Comparison of ENCODE assay signal across 8 mouse cellular contexts in the genomic region with DNA sequence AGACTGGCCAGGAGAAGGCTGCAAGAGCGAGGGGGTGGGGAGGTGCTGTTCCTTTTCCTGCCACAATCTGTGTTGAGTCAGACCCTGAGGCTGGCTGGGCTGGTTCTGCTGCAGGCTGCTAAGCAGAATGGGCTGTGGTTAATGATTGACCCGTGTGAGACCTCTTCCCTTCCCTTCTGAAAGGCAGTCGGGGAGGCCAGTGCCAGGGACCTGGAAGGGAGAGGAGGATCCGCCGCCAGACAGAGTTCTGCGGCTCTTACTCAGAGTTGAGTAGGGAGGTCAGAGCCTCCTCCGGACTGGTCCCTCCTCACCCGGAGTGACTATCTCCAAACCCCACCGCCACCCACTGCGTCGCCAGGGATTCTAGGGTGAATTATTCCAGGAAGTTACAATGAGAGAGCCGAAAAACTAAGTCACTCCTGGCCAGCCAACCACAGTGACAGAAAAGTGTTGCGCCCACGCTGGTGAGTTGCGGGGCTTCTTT. TPM values are rescaled to one million over a fixed set of nuclear protein-coding genes. Genes with fewer than 3 reads are reported as not detected.
DNase-seq lines count a peak whose midpoint lies in the region; ATAC-seq and TF ChIP-seq lines count a peak whose summit lies in the region.

A gene (plus strand): TSS at position 206 of the 484 bp plus-strand sequence.

- ATAC-seq in hindbrain, embryonic 16.5 days, result peak; percentile 37; the same call in 1 of the 2 replicates
- no peak for ATAC-seq in hindbrain, embryonic 12.5 days (ENCODE audit: low FRiP score)
- peak; percentile 98 for ATAC-seq in intestine, embryonic 16.5 days
- ATAC-seq in liver, postnatal 0 days, result peak; percentile 96
- ATAC-seq in erythroid progenitor cell, adult 5-6 weeks (replicated peaks; ENCODE audit: low FRiP score, poor library complexity, severe bottlenecking), result no peak
- no peak for ATAC-seq in midbrain, embryonic 16.5 days

- no peaks in the 10 kb centered on the region for H3K36me3 ChIP-seq in hindbrain, embryonic 16.5 days (ENCODE audit: control insufficient read depth, insufficient read depth, low read length)
- H3K36me3 ChIP-seq in hindbrain, embryonic 12.5 days, result no peaks in the 10 kb centered on the region
- H3K36me3 ChIP-seq in intestine, embryonic 16.5 days (ENCODE audit: control insufficient read depth, insufficient read depth, low read length), result no peaks in the 10 kb centered on the region
- no peaks in the 10 kb centered on the region for H3K36me3 ChIP-seq in liver, postnatal 0 days (replicated peaks; ENCODE audit: insufficient read depth, low read length)
- no peaks in the 10 kb centered on the region for H3K36me3 ChIP-seq in midbrain, embryonic 16.5 days (ENCODE audit: control insufficient read depth, insufficient read depth, low read length)

- H3K9ac ChIP-seq in hindbrain, embryonic 16.5 days (ENCODE audit: low read depth, low read length), result no peak within 1 kb of the TSS
- H3K9ac ChIP-seq in hindbrain, embryonic 12.5 days, result no peak within 1 kb of the TSS
- peak within 1 kb of the TSS; percentile 63 for H3K9ac ChIP-seq in intestine, embryonic 16.5 days (ENCODE audit: low read depth, low read length)
- H3K9ac ChIP-seq in liver, postnatal 0 days (replicated peaks), result 0 out of 2 replicates have a peak within 1 kb of the TSS, but pooled peaks have one; percentile 10
- H3K9ac ChIP-seq in midbrain, embryonic 16.5 days (ENCODE audit: low read depth, low read length), result no peak within 1 kb of the TSS

- no peaks in the 10 kb centered on the region for H3K9me3 ChIP-seq in hindbrain, embryonic 16.5 days (ENCODE audit: control insufficient read depth, low read length)
- H3K9me3 ChIP-seq in hindbrain, embryonic 12.5 days (replicated peaks), result no peaks in the 10 kb centered on the region
- no peaks in the 10 kb centered on the region for H3K9me3 ChIP-seq in intestine, embryonic 16.5 days (ENCODE audit: control insufficient read depth, low read length)
- H3K9me3 ChIP-seq in liver, postnatal 0 days (ENCODE audit: low read length), result no peaks in the 10 kb centered on the region
- H3K9me3 ChIP-seq in midbrain, embryonic 16.5 days (replicated peaks; ENCODE audit: control insufficient read depth, low read length, poor library complexity, severe bottlenecking), result no peaks in the 10 kb centered on the region

- 52% methylated on average over 15 of the region's 15 CpGs for WGBS in hindbrain, embryonic 16.5 days
- WGBS in hindbrain, embryonic 12.5 days, result 45% methylated on average over 15 of the region's 15 CpGs
- 26% methylated on average over 15 of the region's 15 CpGs for WGBS in intestine, embryonic 16.5 days
- WGBS in liver, postnatal 0 days (ENCODE audit: insufficient replicate concordance), result 8% methylated on average over 15 of the region's 15 CpGs
- 71% methylated on average over 15 of the region's 15 CpGs for WGBS in midbrain, embryonic 16.5 days

- DNase-seq in liver, postnatal 0 days, result peak; percentile 71
- DNase-seq in testis, postnatal 14 days (ENCODE audit: low spot score), result peak; percentile 60
- DNase-seq in frontal cortex, postnatal 14 days (ENCODE audit: low spot score in 2 of 2), result no peak

- H3K4me3 ChIP-seq in hindbrain, embryonic 16.5 days (ENCODE audit: low read length), result no peak within 1 kb of the TSS
- H3K4me3 ChIP-seq in hindbrain, embryonic 12.5 days, result no peak within 1 kb of the TSS
- H3K4me3 ChIP-seq in intestine, embryonic 16.5 days (ENCODE audit: low read length), result peak within 1 kb of the TSS; percentile 49
- H3K4me3 ChIP-seq in liver, postnatal 0 days (ENCODE audit: low read depth, low read length), result peak within 1 kb of the TSS; percentile 36
- no peak within 1 kb of the TSS for H3K4me3 ChIP-seq in midbrain, embryonic 16.5 days (ENCODE audit: low read depth, low read length)

- peak; percentile 37 for TF ChIP-seq CTCF in liver, postnatal 0 days (IDR thresholded peaks at IDR 0.05; ENCODE audit: low read depth)

- H3K27me3 ChIP-seq in hindbrain, embryonic 16.5 days (replicated peaks; ENCODE audit: control insufficient read depth, insufficient read depth, low read length), result no peaks in the 10 kb centered on the region
- H3K27me3 ChIP-seq in hindbrain, embryonic 12.5 days, result no peaks in the 10 kb centered on the region
- H3K27me3 ChIP-seq in intestine, embryonic 16.5 days (replicated peaks; ENCODE audit: control insufficient read depth, insufficient read depth, low read length), result no peaks in the 10 kb centered on the region
- no peaks in the 10 kb centered on the region for H3K27me3 ChIP-seq in liver, postnatal 0 days (ENCODE audit: insufficient read depth, low read length)
- no peaks in the 10 kb centered on the region for H3K27me3 ChIP-seq in midbrain, embryonic 16.5 days (ENCODE audit: control insufficient read depth, insufficient read depth, low read depth, low read length)

- H3K4me1 ChIP-seq in hindbrain, embryonic 16.5 days (ENCODE audit: control insufficient read depth, insufficient read depth, low read depth, low read length), result no peaks in the 10 kb centered on the region
- no peaks in the 10 kb centered on the region for H3K4me1 ChIP-seq in hindbrain, embryonic 12.5 days
- H3K4me1 ChIP-seq in intestine, embryonic 16.5 days (ENCODE audit: control insufficient read depth, insufficient read depth, low read length), result 0 out of 2 replicates have a peak, but pooled peaks cover 5% of the 10 kb centered on the region
- H3K4me1 ChIP-seq in liver, postnatal 0 days (ENCODE audit: insufficient read depth), result peaks cover 18% of the 10 kb centered on the region; the same call in 1 of the 2 replicates
- no peaks in the 10 kb centered on the region for H3K4me1 ChIP-seq in midbrain, embryonic 16.5 days (ENCODE audit: control insufficient read depth, insufficient read depth, low read length)

- TF ChIP-seq EP300 in liver, postnatal 0 days (IDR thresholded peaks at IDR 0.05; ENCODE audit: low read depth), result no peak

- no peak within 1 kb of the TSS for H3K27ac ChIP-seq in hindbrain, embryonic 16.5 days (ENCODE audit: low read depth, low read length)
- no peak within 1 kb of the TSS for H3K27ac ChIP-seq in hindbrain, embryonic 12.5 days
- H3K27ac ChIP-seq in intestine, embryonic 16.5 days (ENCODE audit: low read length), result peak within 1 kb of the TSS; percentile 95
- H3K27ac ChIP-seq in liver, postnatal 0 days (ENCODE audit: low read depth), result peak within 1 kb of the TSS; percentile 60
- no peak within 1 kb of the TSS for H3K27ac ChIP-seq in midbrain, embryonic 16.5 days (ENCODE audit: low read length)

- H3K4me2 ChIP-seq in hindbrain, embryonic 16.5 days (ENCODE audit: low read length), result no peak within 1 kb of the TSS
- H3K4me2 ChIP-seq in hindbrain, embryonic 12.5 days (replicated peaks), result no peak within 1 kb of the TSS
- H3K4me2 ChIP-seq in intestine, embryonic 16.5 days (ENCODE audit: low read depth, low read length), result peak within 1 kb of the TSS; percentile 60
- peak within 1 kb of the TSS; percentile 53 for H3K4me2 ChIP-seq in liver, postnatal 0 days (ENCODE audit: low read depth, low read length)
- H3K4me2 ChIP-seq in midbrain, embryonic 16.5 days (ENCODE audit: low read length), result no peak within 1 kb of the TSS

RNA-seq across cellular contexts. Expression of the gene that starts here (rescaled TPM):
- polyA plus RNA-seq in hindbrain, embryonic 16.5 days (2015; fragmentation: Nextera tagmentation; extraction: Ambion mirVana), result 0.14 and 0.16 TPM in 2 replicates
- 0.09 TPM in 1 of 2 replicates, not detected in the other for polyA plus RNA-seq in hindbrain, embryonic 12.5 days (2016; fragmentation: Nextera tagmentation; extraction: Ambion mirVana)
- polyA plus RNA-seq in intestine, embryonic 16.5 days (2015; fragmentation: Nextera tagmentation; extraction: Ambion mirVana), result 8.7 and 9.0 TPM in 2 replicates
- polyA plus RNA-seq in liver, postnatal 0 days (2015; fragmentation: Nextera tagmentation; extraction: Ambion mirVana), result 3.4 and 3.7 TPM in 2 replicates
- total RNA-seq in erythroid progenitor cell, adult 5-6 weeks (2015; ENCODE audit: low replicate concordance), result not detected in 2 replicates
- total RNA-seq in erythroid progenitor cell, adult 5-6 weeks (2017; ENCODE audit: low replicate concordance), result not detected in 2 replicates
- 0.09 and 0.41 TPM in 2 replicates for polyA plus RNA-seq in midbrain, embryonic 16.5 days (2015; fragmentation: Nextera tagmentation; extraction: Ambion mirVana)

Comparison
In these comparisons a context has a peak if more than half of its experiments do, and no peak if none do; other contexts are left out.
1. Peak in ATAC-seq in hindbrain, embryonic 16.5 days; RNA of the gene not detected or under 1 TPM.
2. ATAC-seq: peak in intestine, embryonic 16.5 days (single experiment) and liver, postnatal 0 days (single experiment); none in hindbrain, embryonic 12.5 days (single experiment), erythroid progenitor cell, adult 5-6 weeks (single experiment) and midbrain, embryonic 16.5 days (single experiment).
3. H3K27ac ChIP-seq: peak in intestine, embryonic 16.5 days (single experiment) and liver, postnatal 0 days (single experiment); none in hindbrain, embryonic 16.5 days (single experiment), hindbrain, embryonic 12.5 days (single experiment) and midbrain, embryonic 16.5 days (single experiment).
4. H3K4me2 ChIP-seq: peak in intestine, embryonic 16.5 days (single experiment) and liver, postnatal 0 days (single experiment); none in hindbrain, embryonic 16.5 days (single experiment), hindbrain, embryonic 12.5 days (single experiment) and midbrain, embryonic 16.5 days (single experiment).
5. H3K4me3 ChIP-seq: peak in intestine, embryonic 16.5 days (single experiment) and liver, postnatal 0 days (single experiment); none in hindbrain, embryonic 16.5 days (single experiment), hindbrain, embryonic 12.5 days (single experiment) and midbrain, embryonic 16.5 days (single experiment).
6. H3K9ac ChIP-seq: peak in intestine, embryonic 16.5 days (single experiment) and liver, postnatal 0 days (single experiment); none in hindbrain, embryonic 16.5 days (single experiment), hindbrain, embryonic 12.5 days (single experiment) and midbrain, embryonic 16.5 days (single experiment).
7. DNase-seq: peak in liver, postnatal 0 days (single experiment) and testis, postnatal 14 days (single experiment); none in frontal cortex, postnatal 14 days (0 of 2).